Comparison of ENCODE assay signal across 12 mouse cellular contexts in genomic region chr11:84817362-84817761, GRCm38 (mm10). TPM values are rescaled to one million over a fixed set of nuclear protein-coding genes. Genes with fewer than 3 reads are reported as not detected.
DNase-seq lines count a peak whose midpoint lies in the region; ATAC-seq and TF ChIP-seq lines count a peak whose summit lies in the region.
"Had no signal": no experiment of that assay in that cellular context is flagged by ENCODE, and none has a peak within 500 bp of the region (broad histone marks: within the 10 kb centered on the region; RNA-seq: fewer than 3 reads in every experiment).

No protein-coding gene starts in this region.

- peaks cover 22% of the 10 kb centered on the region for H3K36me3 ChIP-seq in heart, embryonic 10.5 days
- peaks cover 4% of the 10 kb centered on the region; the same call in 1 of the 2 replicates for H3K36me3 ChIP-seq in stomach, postnatal 0 days (ENCODE audit: control insufficient read depth, insufficient read depth, low read length)
- H3K36me3 ChIP-seq in forebrain, embryonic 14.5 days (ENCODE audit: control insufficient read depth, insufficient read depth, low read length) = no peaks in the 10 kb centered on the region
- H3K36me3 ChIP-seq: embryonic facial prominence, embryonic 15.5 days; hindbrain, embryonic 12.5 days; limb, embryonic 12.5 days; neural tube, embryonic 15.5 days had no signal

- H3K4me3 ChIP-seq in heart, embryonic 10.5 days = no peak overlapping the region
- no peak overlapping the region for H3K4me3 ChIP-seq in stomach, postnatal 0 days (ENCODE audit: low read depth, low read length)
- H3K4me3 ChIP-seq in forebrain, embryonic 14.5 days (ENCODE audit: low read depth, low read length) = no peak overlapping the region

- no peak overlapping the region for H3K4me2 ChIP-seq in stomach, postnatal 0 days (replicated peaks; ENCODE audit: low read depth)
- no peak overlapping the region for H3K4me2 ChIP-seq in forebrain, embryonic 14.5 days (ENCODE audit: low read length)

- H3K27ac ChIP-seq in heart, embryonic 10.5 days = no peak overlapping the region
- no peak overlapping the region for H3K27ac ChIP-seq in stomach, postnatal 0 days (replicated peaks)
- H3K27ac ChIP-seq in forebrain, embryonic 14.5 days (ENCODE audit: low read depth, low read length) = no peak overlapping the region
- H3K27ac ChIP-seq: embryonic facial prominence, embryonic 15.5 days; hindbrain, embryonic 12.5 days; limb, embryonic 12.5 days; neural tube, embryonic 15.5 days had no signal

- peak; percentile 54 for TF ChIP-seq CTCF in stomach, postnatal 0 days (IDR thresholded peaks at IDR 0.05; ENCODE audit: low read depth)

- peak; percentile 42 for DNase-seq in heart, postnatal 4 days
- no peak for DNase-seq in heart, embryonic 10.5 days (ENCODE audit: low spot score)
- DNase-seq in thymus, postnatal 14 days = peak; percentile 35
- no peak for DNase-seq in thymus, postnatal 10 days (ENCODE audit: low spot score in 2 of 2)
- peak; percentile 72 for DNase-seq in WW6 (ENCODE audit: low read depth, low spot score)
- DNase-seq in stomach, postnatal 0 days (ENCODE audit: low spot score) = no peak
- no peak for DNase-seq in gastrocnemius, postnatal 4 days (ENCODE audit: low spot score in 2 of 2)
- no peak for DNase-seq in forebrain, embryonic 14.5 days (ENCODE audit: low spot score)

- ATAC-seq in stomach, postnatal 0 days (ENCODE audit: low FRiP score, low TSS enrichment) = no peak
- ATAC-seq in forebrain, embryonic 14.5 days = no peak

- peaks cover 23% of the 10 kb centered on the region for H3K4me1 ChIP-seq in heart, embryonic 10.5 days
- H3K4me1 ChIP-seq in stomach, postnatal 0 days (replicated peaks; ENCODE audit: control insufficient read depth, insufficient read depth) = no peaks in the 10 kb centered on the region
- no peaks in the 10 kb centered on the region for H3K4me1 ChIP-seq in forebrain, embryonic 14.5 days (ENCODE audit: control insufficient read depth, insufficient read depth, low read length)

- H3K9me3 ChIP-seq in heart, embryonic 10.5 days = no peaks in the 10 kb centered on the region
- H3K9me3 ChIP-seq in stomach, postnatal 0 days (ENCODE audit: control insufficient read depth, low read length) = no peaks in the 10 kb centered on the region
- no peaks in the 10 kb centered on the region for H3K9me3 ChIP-seq in forebrain, embryonic 14.5 days (replicated peaks; ENCODE audit: control insufficient read depth, low read length)
- H3K9me3 ChIP-seq: embryonic facial prominence, embryonic 15.5 days; hindbrain, embryonic 12.5 days; limb, embryonic 12.5 days; neural tube, embryonic 15.5 days had no signal

- no peak for TF ChIP-seq EP300 in stomach, postnatal 0 days (optimal IDR thresholded peaks at IDR 0.05)

- peaks cover 18% of the 10 kb centered on the region; the same call in 1 of the 2 replicates for H3K27me3 ChIP-seq in heart, embryonic 10.5 days (ENCODE audit: insufficient read depth, poor library complexity, severe bottlenecking)
- H3K27me3 ChIP-seq in stomach, postnatal 0 days (ENCODE audit: control insufficient read depth, insufficient read depth, low read length) = no peaks in the 10 kb centered on the region
- H3K27me3 ChIP-seq in forebrain, embryonic 14.5 days (replicated peaks; ENCODE audit: control insufficient read depth, insufficient read depth, low read length) = no peaks in the 10 kb centered on the region
- H3K27me3 ChIP-seq: embryonic facial prominence, embryonic 15.5 days; hindbrain, embryonic 12.5 days; limb, embryonic 12.5 days; neural tube, embryonic 15.5 days had no signal

- no peak overlapping the region for H3K9ac ChIP-seq in stomach, postnatal 0 days (ENCODE audit: low read length)
- H3K9ac ChIP-seq in forebrain, embryonic 14.5 days (ENCODE audit: low read length) = no peak overlapping the region

- WGBS in heart, embryonic 10.5 days = 83% methylated on average over 6 of the region's 6 CpGs
- 82% methylated on average over 6 of the region's 6 CpGs for WGBS in stomach, postnatal 0 days
- 85% methylated on average over 6 of the region's 6 CpGs for WGBS in forebrain, embryonic 14.5 days

RNA-seq across cellular contexts. Expression of gene Mrm1, which starts 2.0 kb away (rescaled TPM):
- total RNA-seq in heart, postnatal 4 days (2021) = 10 to 100 TPM; 11.9 to 12.8 TPM
- 12.7 and 15.7 TPM in 2 replicates for polyA plus RNA-seq in heart, embryonic 10.5 days (2016; fragmentation: Nextera tagmentation; extraction: Ambion mirVana)
- 9.0 and 10.3 TPM in 2 replicates for polyA plus RNA-seq in stomach, postnatal 0 days (2015; fragmentation: Nextera tagmentation; extraction: Ambion mirVana)
- total RNA-seq in gastrocnemius, postnatal 4 days (2021) = 1 to 10 TPM; 6.5 to 6.7 TPM
- polyA plus RNA-seq in forebrain, embryonic 14.5 days (2014; fragmentation: Nextera tagmentation; extraction: Ambion mirVana) = 10.5 and 12.1 TPM in 2 replicates

RNA-seq across cellular contexts. Expression of gene Dhrs11, which starts 11.4 kb away (rescaled TPM):
- 10 to 100 TPM; 78.8 to 81.5 TPM for total RNA-seq in heart, postnatal 4 days (2021)
- 29.3 and 34.3 TPM in 2 replicates for polyA plus RNA-seq in heart, embryonic 10.5 days (2016; fragmentation: Nextera tagmentation; extraction: Ambion mirVana)
- polyA plus RNA-seq in stomach, postnatal 0 days (2015; fragmentation: Nextera tagmentation; extraction: Ambion mirVana) = 10.7 and 12.3 TPM in 2 replicates
- 10 to 100 TPM; 13.7 to 16.9 TPM for total RNA-seq in gastrocnemius, postnatal 4 days (2021)
- polyA plus RNA-seq in forebrain, embryonic 14.5 days (2014; fragmentation: Nextera tagmentation; extraction: Ambion mirVana) = 4.1 and 5.5 TPM in 2 replicates

RNA-seq across cellular contexts. Expression of gene Ggnbp2, which starts 53.3 kb away (rescaled TPM):
- total RNA-seq in heart, postnatal 4 days (2021) = 10 to 100 TPM; 55.5 to 64.4 TPM
- polyA plus RNA-seq in heart, embryonic 10.5 days (2016; fragmentation: Nextera tagmentation; extraction: Ambion mirVana) = 50.5 and 61.9 TPM in 2 replicates
- polyA plus RNA-seq in stomach, postnatal 0 days (2015; fragmentation: Nextera tagmentation; extraction: Ambion mirVana) = 40.6 and 44.5 TPM in 2 replicates
- total RNA-seq in gastrocnemius, postnatal 4 days (2021) = 10 to 100 TPM; 57.5 to 63.0 TPM
- polyA plus RNA-seq in forebrain, embryonic 14.5 days (2014; fragmentation: Nextera tagmentation; extraction: Ambion mirVana) = 55.2 and 63.8 TPM in 2 replicates

Comparison
In these comparisons a context has a peak if more than half of its experiments do, and no peak if none do; other contexts are left out.
1. DNase-seq: peak in heart, postnatal 4 days (single experiment), thymus, postnatal 14 days (single experiment) and WW6 (single experiment); none in heart, embryonic 10.5 days (single experiment), thymus, postnatal 10 days (0 of 2), stomach, postnatal 0 days (single experiment), gastrocnemius, postnatal 4 days (0 of 2) and forebrain, embryonic 14.5 days (single experiment).